Mouse (Mus musculus) liver, embryonic 18 days (tissue): Measurements from ENCODE around the gene Olfr140. TPM values are rescaled to one million over a fixed set of nuclear protein-coding genes. Genes with fewer than 3 reads are reported as not detected.

ENCODE experiments used
- polyA plus RNA-seq: library from polyadenylated mRNA; depleted of rRNA; stranded (reverse); fragments of >200 nt; gene quantifications from 2 replicates; pipeline ENCODE4 v1.2.3, GENCODE M21; 2012; rRNA removed

Olfr140 gene
- polyA plus RNA-seq, result not detected in 2 replicates

DNA sequence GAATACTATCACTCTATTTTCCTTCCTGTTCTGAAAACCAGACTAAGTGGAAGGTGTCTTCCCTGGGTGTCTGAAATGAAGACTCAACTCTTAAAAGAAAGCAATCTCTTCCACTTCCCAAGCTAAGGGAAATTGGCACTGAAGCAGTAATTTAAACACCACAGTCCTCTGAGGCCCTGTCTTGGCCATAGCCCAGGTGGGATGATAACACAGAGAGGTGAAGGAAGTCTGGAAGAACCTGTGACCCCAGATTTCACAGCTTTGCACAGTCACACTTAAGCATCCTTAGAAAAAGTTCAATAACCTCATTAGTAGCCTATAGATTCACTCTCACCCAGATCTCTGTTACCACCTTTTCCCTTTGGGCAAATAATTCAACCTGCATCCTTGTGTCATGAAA is at the start of gene Olfr140:
TSS of gene Olfr140 (minus strand) at position 101 of the 400 bp plus-strand sequence.

DNA sequence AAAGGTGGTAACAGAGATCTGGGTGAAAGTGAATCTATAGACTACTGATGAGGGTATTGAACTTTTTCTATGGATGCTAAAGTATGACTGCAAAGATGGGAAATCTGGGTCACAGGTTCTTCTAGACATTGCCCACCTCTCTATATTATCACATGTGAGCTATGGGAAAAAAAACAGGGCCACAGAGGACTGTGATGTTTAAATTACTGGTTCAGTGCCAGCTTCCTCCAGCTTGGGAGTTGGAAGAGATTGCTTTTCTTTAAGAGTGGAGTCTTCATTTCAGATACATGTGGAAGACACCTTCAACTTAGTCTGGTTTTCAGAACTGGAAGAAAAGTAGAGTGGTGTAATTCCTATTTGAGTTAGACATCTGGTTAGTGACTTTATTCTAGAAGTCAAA is 28.4 kb downstream of the Olfr140 start, which contains the start of gene Olfr1265:
TSS of gene Olfr1265 (plus strand) at position 301 of the 400 bp plus-strand sequence.

DNA sequence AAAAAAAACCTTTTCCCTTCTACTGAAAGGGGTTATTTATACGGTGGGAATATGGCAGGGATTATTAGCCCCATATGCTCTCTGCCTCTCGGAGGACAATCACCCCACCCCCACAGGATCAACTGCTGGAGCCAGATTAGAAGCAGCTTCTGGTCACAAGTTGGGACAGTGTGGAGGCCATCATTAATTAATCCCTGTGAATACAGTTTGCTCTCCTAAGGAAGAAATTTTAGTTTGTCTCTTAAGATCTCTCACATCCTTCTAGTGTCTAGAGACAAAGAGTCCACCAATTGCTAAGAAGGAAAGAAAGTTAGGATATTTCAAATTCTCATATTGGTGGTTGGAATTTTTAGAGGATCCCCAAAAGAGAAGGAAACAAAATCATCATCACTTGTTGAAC is 37.9 kb downstream of the Olfr140 start, which contains the start of gene Olfr1264:
TSS of gene Olfr1264 (minus strand) at position 101 of the 400 bp plus-strand sequence.

DNA sequence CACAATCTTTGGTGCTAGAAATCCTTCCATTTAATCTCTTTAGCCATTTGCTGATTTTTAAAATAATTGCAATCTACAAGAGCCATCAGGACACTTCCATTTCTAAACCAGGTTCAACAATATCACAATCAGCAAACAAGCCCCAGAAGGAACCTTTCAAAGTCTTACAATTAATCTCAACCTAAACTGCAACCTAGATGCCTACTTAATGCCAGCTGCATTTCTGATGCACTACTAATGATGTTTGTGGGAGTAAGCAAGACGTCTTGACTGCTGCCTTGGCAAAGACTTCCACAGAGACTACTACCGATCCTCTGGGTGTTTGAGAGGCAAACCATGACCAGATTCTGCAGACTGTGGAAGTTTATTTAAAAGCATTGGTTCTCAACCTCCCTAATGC is 51.6 kb downstream of the Olfr140 start, which contains the start of gene Olfr1263:
TSS of gene Olfr1263 (plus strand) at position 301 of the 400 bp plus-strand sequence.

DNA sequence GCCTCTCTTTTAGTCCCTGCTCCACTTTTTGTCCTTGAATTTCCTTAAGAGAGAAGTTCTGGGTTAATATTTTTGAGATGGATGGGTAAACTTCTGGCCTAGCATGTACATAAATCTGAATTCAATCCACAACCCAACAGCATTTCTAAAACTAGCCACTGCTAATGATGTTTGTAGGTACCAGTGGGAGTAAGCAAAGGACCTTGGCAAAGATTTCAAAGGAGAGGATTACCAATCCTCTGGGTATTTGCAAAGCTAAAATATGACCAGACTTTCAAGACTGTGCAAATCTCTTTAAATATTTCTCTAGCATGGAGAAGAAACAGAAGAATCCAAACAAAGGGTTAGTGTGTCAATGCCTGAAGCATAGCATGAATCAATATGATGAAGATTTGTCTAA is 63.5 kb downstream of the Olfr140 start, which contains the start of gene Olfr1262:
TSS of gene Olfr1262 (plus strand) at position 301 of the 400 bp plus-strand sequence.

Other genes starting within 250 kb of the Olfr140 start
- gene Olfr1256, start 222.0 kb downstream of the Olfr140 start, polyA plus RNA-seq, result not detected in 2 replicates
- gene Olfr48, start 215.4 kb downstream of the Olfr140 start, polyA plus RNA-seq, result not detected in 2 replicates
- gene Olfr1257, start 185.2 kb downstream of the Olfr140 start, polyA plus RNA-seq, result not detected in 2 replicates
- gene Olfr1258, start 136.3 kb downstream of the Olfr140 start, polyA plus RNA-seq, result not detected in 2 replicates
- gene Olfr1259, start 114.9 kb downstream of the Olfr140 start, polyA plus RNA-seq, result not detected in 2 replicates
- gene Olfr1260, start 89.3 kb downstream of the Olfr140 start, polyA plus RNA-seq, result not detected in 2 replicates
- gene Olfr1261, start 72.4 kb downstream of the Olfr140 start, polyA plus RNA-seq, result not detected in 2 replicates
- not detected in 2 replicates for gene Olfr1262, start 63.4 kb downstream of the Olfr140 start, polyA plus RNA-seq
- not detected in 2 replicates for gene Olfr1263, start 51.5 kb downstream of the Olfr140 start, polyA plus RNA-seq
- gene Olfr1264, start 38.0 kb downstream of the Olfr140 start, polyA plus RNA-seq, result not detected in 2 replicates
- gene Olfr1265, start 28.3 kb downstream of the Olfr140 start, polyA plus RNA-seq, result not detected in 2 replicates
- gene Olfr1269, start 57.8 kb upstream of the Olfr140 start, polyA plus RNA-seq, result not detected in 2 replicates
- gene Olfr32, start 78.7 kb upstream of the Olfr140 start, polyA plus RNA-seq, result not detected in 2 replicates
- gene Olfr1270, start 89.5 kb upstream of the Olfr140 start, polyA plus RNA-seq, result not detected in 2 replicates
- gene Olfr1506, start 160.9 kb upstream of the Olfr140 start, polyA plus RNA-seq, result not detected in 2 replicates
- gene Olfr142, start 194.0 kb upstream of the Olfr140 start, polyA plus RNA-seq, result not detected in 2 replicates
- gene Olfr1271, start 207.4 kb upstream of the Olfr140 start, polyA plus RNA-seq, result not detected in 2 replicates
- not detected in 2 replicates for gene Olfr1272, start 229.2 kb upstream of the Olfr140 start, polyA plus RNA-seq